Mouse (Mus musculus) gastrocnemius, postnatal 36 days (tissue): ENCODE data around the gene Rdh14. TPM values are rescaled to one million over a fixed set of nuclear protein-coding genes. Genes with fewer than 3 reads are reported as not detected.

Experiments
- total RNA-seq, 2 experiments: library from RNA; stranded (reverse); gene quantifications; 2 replicates each; pipeline ENCODE4 v1.2.3; 2021

The Rdh14 gene
- total RNA-seq, 2 experiments from 2014 or later, result 36.6 to 40.1 TPM

Other genes with a start within 250 kb of the Rdh14 start
- gene Nt5c1b, start 20.8 kb upstream of the Rdh14 start, total RNA-seq, result not detected